Mouse (Mus musculus): ENCODE results near the gene Gtf2h4. TPM values are rescaled to one million over a fixed set of nuclear protein-coding genes. Genes with fewer than 3 reads are reported as not detected.
A peak's percentile ranks its signal among the peaks of the same experiment; 100 is the strongest.

Gene Gtf2h4
- polyA plus RNA-seq, 1 experiment from 2014 or later = 25.7 TPM

DNA sequence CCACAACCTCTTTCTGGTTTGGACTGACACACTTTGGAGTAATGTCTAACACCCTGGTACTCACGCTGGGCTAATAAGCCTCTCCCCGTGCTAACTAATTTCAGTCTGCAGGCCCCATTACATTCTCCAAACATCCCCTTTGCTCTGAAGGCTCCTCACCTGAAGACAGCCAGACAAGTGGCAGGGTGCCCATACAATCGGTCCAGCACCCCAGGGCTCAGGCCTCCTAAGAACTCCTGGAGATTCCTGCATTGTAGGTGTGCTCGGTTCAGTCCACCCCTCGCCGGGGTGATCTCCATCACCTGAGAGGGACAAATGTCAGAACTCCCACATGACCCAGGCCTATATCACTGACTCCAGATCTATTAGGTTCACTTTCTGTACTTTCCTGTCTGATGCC lies 1.0 kb downstream of the Gtf2h4 start:
- no peaks in the 10 kb centered on the region for H3K27me3 ChIP-seq (replicated peaks)
- no peaks in the 10 kb centered on the region for H3K9me3 ChIP-seq
- H3K4me1 ChIP-seq = peaks cover 14% of the 10 kb centered on the region
- H3K4me3 ChIP-seq = peak overlapping the region; percentile 87; the same call in 1 of the 2 replicates
- peaks cover 26% of the 10 kb centered on the region for H3K36me3 ChIP-seq
- 85% methylated on average over 6 of the region's 6 CpGs for WGBS
- H3K9ac ChIP-seq = no peak overlapping the region; the same call in 1 of the 2 replicates
- peak overlapping the region; percentile 92 for H3K4me2 ChIP-seq
- no peak for ATAC-seq (ENCODE audit: extremely low read depth, insufficient number of reproducible peaks, low FRiP score, low TSS enrichment)
- H3K27ac ChIP-seq (replicated peaks) = no peak overlapping the region

DNA sequence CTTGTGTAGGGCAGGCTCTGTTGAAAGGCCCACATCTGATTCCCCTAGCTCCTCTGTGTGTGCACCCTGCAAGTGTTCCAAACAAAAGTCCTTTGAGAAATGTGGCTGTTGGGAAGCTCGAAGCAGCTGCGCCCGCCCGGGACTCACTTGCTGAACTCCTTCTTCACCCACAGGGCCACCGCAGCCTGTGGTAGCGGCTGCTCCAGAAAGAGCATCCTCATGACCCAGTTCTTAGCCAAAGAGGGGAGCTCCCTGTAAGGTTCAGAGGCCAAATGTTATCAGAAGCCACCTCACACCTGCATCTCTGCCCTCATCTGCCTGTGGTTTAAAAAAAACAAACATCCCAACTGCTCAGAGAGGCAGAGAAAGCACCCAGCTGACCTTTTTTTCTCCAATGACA lies 1.7 kb downstream of the Gtf2h4 start:
- Histone ChIP-seq H3K36me3 (peaks cover 26% of the 10 kb centered on the region), H3K4me2 (no peak overlapping the region), H3K4me3 (no peak overlapping the region), H3K9ac (no peak overlapping the region), H3K4me1 (peaks cover 16% of the 10 kb centered on the region), H3K27ac (replicated peaks) (no peak overlapping the region), H3K9me3 (no peaks in the 10 kb centered on the region), H3K27me3 (replicated peaks) (no peaks in the 10 kb centered on the region)
- WGBS = 86% methylated on average over 6 of the region's 6 CpGs
- ATAC-seq (ENCODE audit: extremely low read depth, insufficient number of reproducible peaks, low FRiP score, low TSS enrichment) = no peak

DNA sequence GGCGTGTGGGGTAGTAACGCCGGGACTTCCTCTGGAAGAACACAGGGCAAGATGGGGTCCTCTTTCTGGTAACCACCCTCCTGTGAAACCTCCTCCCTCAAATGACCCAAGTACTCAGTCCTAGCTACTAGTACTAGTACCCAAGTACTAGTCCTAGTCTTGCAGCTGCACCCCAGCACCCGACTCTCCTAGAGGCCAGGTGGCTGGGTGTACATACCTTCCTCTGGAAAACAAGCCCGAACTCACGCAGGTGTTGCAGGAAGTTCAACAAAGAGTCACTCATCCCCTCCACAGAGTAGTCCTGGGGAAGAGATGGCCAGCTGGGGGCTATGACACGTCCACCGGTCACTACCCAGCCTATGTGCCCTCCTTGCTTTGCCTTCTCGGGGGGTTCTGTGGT lies 3.8 kb downstream of the Gtf2h4 start:
- Histone ChIP-seq H3K36me3 (peaks cover 35% of the 10 kb centered on the region), H3K9me3 (no peaks in the 10 kb centered on the region), H3K27ac (replicated peaks) (no peak overlapping the region), H3K9ac (no peak overlapping the region), H3K4me2 (no peak overlapping the region), H3K27me3 (replicated peaks) (no peaks in the 10 kb centered on the region), H3K4me3 (no peak overlapping the region), H3K4me1 (peaks cover 26% of the 10 kb centered on the region)
- 89% methylated on average over 9 of the region's 9 CpGs for WGBS
- no peak for ATAC-seq (ENCODE audit: extremely low read depth, insufficient number of reproducible peaks, low FRiP score, low TSS enrichment)

DNA sequence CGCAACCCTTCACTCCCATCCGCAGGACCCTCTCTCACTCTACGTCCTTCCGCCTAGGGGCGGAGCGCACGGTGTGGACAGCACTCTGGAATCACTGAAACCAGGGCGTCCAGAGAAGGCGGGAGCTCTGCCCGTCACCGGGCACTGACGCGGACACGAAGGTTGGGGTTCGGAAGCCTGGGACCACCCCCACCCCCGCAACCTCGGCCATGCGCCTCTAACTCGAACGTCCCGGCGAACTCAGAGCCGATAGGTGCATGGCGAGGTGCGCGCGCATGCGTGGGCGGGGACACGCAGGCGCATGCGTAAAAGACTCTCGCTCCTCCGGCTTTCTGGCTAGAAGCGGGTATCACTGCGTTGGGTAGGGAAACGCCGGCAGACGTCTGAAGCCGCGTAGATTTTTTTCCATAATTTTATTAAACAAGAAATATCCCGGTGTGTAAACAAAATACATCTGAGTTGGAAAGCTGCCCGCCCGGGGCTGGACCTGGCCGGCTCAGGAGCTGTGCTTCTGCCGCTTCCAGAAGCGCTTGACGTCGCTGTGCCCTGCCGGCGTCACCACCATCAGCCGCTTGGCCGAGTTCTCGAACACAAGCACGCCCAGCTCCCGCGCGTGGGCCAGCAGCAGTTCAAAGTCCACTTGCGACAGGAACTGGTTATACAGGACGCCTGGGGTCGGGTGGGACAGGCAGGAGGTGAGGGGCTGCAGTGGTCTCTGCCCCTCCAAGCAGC lies 6.0 kb downstream of the Gtf2h4 start, which contains the start of gene Vars2:
Gene Vars2 (minus strand): TSS at position 259 of the 732 bp plus-strand sequence.
- H3K27me3 ChIP-seq (replicated peaks) = no peaks in the 10 kb centered on the region
- H3K9ac ChIP-seq = peak within 1 kb of the TSS; percentile 95
- no peaks in the 10 kb centered on the region for H3K9me3 ChIP-seq
- peaks cover 19% of the 10 kb centered on the region for H3K4me1 ChIP-seq
- H3K27ac ChIP-seq (replicated peaks) = peak within 1 kb of the TSS; percentile 84
- peak within 1 kb of the TSS; percentile 85 for H3K4me3 ChIP-seq
- peak within 1 kb of the TSS; percentile 97 for H3K4me2 ChIP-seq
- H3K36me3 ChIP-seq = peaks cover 54% of the 10 kb centered on the region
- ATAC-seq (ENCODE audit: extremely low read depth, insufficient number of reproducible peaks, low FRiP score, low TSS enrichment) = peak; percentile 74
- WGBS = under 1% methylated on average over 61 of the region's 61 CpGs

DNA sequence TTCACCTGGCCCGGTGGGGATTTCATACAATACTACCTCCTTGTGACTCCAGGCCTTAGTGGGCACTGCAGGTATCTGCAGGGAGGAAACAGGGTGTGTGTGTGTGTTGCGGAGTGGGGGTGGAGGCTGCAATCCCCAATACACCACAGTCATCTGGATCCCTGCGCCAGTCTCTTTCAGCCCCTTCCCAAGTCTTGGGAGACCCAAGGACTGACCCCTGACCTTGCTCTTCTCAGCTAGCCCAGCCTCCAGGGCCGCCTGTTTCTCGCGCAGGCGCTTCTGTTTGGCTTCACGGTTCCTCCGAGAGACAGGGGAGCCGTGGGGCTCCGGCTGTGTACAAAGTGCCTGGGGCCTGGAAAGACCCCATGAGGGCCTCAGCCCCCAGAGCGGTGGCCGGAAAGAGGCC lies 6.7 kb downstream of the Gtf2h4 start:
- 3% methylated on average over 13 of the region's 13 CpGs for WGBS
- no peaks in the 10 kb centered on the region for H3K9me3 ChIP-seq
- ATAC-seq (ENCODE audit: extremely low read depth, insufficient number of reproducible peaks, low FRiP score, low TSS enrichment) = peak; percentile 0; the same call in 1 of the 2 replicates
- H3K9ac ChIP-seq = peak overlapping the region; percentile 95
- no peaks in the 10 kb centered on the region for H3K27me3 ChIP-seq (replicated peaks)
- H3K4me3 ChIP-seq = peak overlapping the region; percentile 85
- H3K4me1 ChIP-seq = peaks cover 19% of the 10 kb centered on the region
- peak overlapping the region; percentile 97 for H3K4me2 ChIP-seq
- peaks cover 56% of the 10 kb centered on the region for H3K36me3 ChIP-seq
- H3K27ac ChIP-seq (replicated peaks) = peak overlapping the region; percentile 84

DNA sequence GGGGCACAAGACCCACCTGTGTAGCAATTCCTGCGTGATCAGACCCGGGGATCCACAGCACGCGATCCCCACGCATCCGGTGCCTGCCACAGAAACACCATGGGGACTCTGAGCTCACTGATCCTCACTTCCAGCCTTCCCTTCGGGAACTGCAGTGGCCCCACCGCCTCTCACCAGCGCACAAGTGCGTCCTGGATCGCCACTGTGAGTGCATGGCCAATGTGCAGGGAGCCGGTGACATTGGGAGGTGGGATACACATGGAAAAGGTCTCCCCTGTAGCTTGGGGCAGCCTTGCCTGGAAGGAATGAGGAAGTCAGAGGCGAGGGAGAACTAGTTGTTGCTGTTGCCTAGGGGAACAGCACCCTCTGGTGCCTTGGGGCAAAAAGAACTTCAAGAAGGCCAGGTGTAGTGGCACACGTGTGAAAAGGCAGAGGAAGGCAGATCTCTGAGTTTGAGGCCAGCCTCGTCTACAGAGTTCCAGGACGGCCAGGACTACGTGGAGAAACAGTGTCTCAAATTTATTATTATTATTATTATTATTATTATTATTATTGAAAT lies 7.5 kb downstream of the Gtf2h4 start:
- 75% methylated on average over 17 of the region's 17 CpGs for WGBS
- Histone ChIP-seq H3K27ac (replicated peaks) (no peak overlapping the region), H3K9me3 (no peaks in the 10 kb centered on the region), H3K4me2 (peak overlapping the region; percentile 97), H3K4me3 (no peak overlapping the region), H3K36me3 (peaks cover 59% of the 10 kb centered on the region), H3K27me3 (replicated peaks) (no peaks in the 10 kb centered on the region), H3K4me1 (peaks cover 19% of the 10 kb centered on the region), H3K9ac (peak overlapping the region; percentile 95)
- ATAC-seq (ENCODE audit: extremely low read depth, insufficient number of reproducible peaks, low FRiP score, low TSS enrichment) = no peak

DNA sequence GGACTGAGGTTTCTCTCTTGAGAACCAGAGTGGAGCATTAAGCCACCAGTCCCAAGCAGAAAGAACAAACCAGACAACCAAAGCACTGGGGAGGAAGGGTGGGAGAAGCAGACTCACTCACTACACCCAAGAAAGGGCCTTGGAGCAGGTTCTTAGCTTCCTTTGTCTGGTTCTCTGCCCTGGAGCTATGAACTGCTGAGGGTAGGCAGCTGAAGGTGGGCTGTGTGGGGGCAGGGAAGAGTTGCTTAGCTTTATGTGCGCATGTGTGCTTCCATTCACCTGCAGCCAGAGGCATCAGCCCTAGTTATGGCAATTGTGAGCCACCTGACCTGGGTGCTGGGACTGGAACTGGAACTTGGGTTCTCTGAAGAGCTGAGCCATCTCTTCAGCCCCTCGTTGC lies 20.5 kb downstream of the Gtf2h4 start:
- H3K4me3 ChIP-seq = no peak overlapping the region
- H3K4me2 ChIP-seq = no peak overlapping the region
- no peak overlapping the region for H3K9ac ChIP-seq
- H3K27ac ChIP-seq (replicated peaks) = no peak overlapping the region
- peaks cover 33% of the 10 kb centered on the region for H3K36me3 ChIP-seq
- H3K4me1 ChIP-seq = no peaks in the 10 kb centered on the region
- WGBS = 70% methylated on average over 2 of the region's 2 CpGs
- H3K27me3 ChIP-seq (replicated peaks) = no peaks in the 10 kb centered on the region; the same call in 1 of the 2 replicates
- H3K9me3 ChIP-seq = no peaks in the 10 kb centered on the region
- no peak for ATAC-seq (ENCODE audit: extremely low read depth, insufficient number of reproducible peaks, low FRiP score, low TSS enrichment)

DNA sequence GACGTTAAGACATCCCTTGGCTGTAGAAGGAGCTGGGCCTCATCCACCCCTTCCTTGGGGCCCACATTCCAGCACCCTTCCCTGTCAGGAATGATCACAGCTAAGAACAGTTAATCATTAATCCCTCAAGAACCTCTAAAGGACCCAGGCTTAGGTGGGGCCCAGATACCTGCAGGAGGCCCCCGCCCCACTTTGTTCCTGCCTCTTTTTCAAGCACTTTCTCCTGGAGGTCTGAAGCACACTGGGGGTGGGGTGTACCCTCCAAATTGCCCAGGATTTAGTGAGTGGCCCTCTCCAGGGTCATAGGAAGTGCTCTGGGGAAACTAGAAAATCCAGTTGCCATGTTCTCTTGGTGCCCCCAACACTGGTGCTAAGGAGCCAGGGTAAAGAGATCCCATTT lies 24.1 kb downstream of the Gtf2h4 start:
- 67% methylated on average over 2 of the region's 2 CpGs for WGBS
- Histone ChIP-seq H3K4me2 (no peak overlapping the region), H3K9me3 (no peaks in the 10 kb centered on the region), H3K4me1 (no peaks in the 10 kb centered on the region), H3K36me3 (no peaks in the 10 kb centered on the region), H3K27me3 (replicated peaks) (peaks cover 16% of the 10 kb centered on the region), H3K27ac (replicated peaks) (no peak overlapping the region), H3K9ac (no peak overlapping the region), H3K4me3 (no peak overlapping the region)
- no peak for ATAC-seq (ENCODE audit: extremely low read depth, insufficient number of reproducible peaks, low FRiP score, low TSS enrichment)

DNA sequence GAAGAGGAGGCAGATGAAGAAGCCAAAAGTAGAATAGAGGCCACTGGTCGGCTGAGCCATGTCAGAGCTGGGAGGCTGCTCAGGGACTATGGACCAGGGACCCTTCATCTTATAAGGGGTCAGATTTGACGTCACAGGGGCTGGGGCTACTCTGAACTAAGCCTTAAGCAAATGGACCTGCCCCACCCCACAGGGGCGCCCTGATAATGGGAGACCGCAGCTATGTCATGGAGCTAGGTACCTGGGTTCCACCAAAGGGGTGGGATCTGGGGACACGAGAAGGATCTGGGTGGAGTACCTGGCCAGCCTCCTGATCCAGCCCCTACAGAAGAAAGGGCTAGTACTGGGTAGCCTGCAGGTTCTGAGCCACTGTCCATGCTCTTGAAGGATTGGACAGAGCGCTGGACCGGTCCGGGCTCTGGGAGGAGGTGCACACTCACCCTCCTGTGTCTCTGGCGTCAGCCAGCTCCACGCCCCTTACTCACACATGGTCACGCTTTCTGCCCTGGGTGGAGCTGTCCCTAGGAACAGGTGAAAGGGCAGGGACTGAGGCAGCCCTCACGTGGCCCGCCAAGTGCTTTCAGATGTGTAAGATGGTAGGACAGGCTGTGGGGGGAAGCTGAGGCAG lies 29.8 kb downstream of the Gtf2h4 start, which contains the start of gene Mucl3:
Gene Mucl3 (minus strand): TSS at position 87 of the 628 bp plus-strand sequence.
- no peaks in the 10 kb centered on the region for H3K36me3 ChIP-seq
- H3K4me3 ChIP-seq = no peak within 1 kb of the TSS
- peaks cover 10% of the 10 kb centered on the region for H3K4me1 ChIP-seq
- H3K27ac ChIP-seq (replicated peaks) = no peak within 1 kb of the TSS
- 64% methylated on average over 13 of the region's 13 CpGs for WGBS
- no peak within 1 kb of the TSS for H3K4me2 ChIP-seq
- H3K9ac ChIP-seq = no peak within 1 kb of the TSS
- no peak for ATAC-seq (ENCODE audit: extremely low read depth, insufficient number of reproducible peaks, low FRiP score, low TSS enrichment)
- H3K27me3 ChIP-seq (replicated peaks) = peaks cover 40% of the 10 kb centered on the region
- no peaks in the 10 kb centered on the region for H3K9me3 ChIP-seq

DNA sequence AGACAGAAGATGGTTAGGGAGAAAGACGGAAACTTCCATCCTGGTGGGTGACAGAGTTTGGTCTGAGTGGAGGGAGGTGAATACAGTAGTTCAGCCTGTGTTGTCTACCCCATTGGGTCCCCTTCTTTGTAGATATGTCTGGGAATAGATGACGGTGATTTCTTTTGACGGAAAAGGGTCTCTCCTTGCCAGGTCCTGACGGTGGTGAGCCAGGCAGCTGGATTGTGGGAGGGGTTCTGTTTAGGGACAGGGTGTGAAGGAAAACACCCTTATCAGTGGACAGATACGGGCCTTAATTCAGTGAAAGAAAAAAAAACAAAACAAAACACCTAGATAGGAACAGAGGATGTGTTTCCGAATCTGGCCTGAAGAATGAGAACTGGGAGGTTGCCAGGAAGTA lies 34.2 kb downstream of the Gtf2h4 start:
- Histone ChIP-seq H3K4me3 (peak overlapping the region; percentile 33), H3K27me3 (replicated peaks) (peaks cover 41% of the 10 kb centered on the region), H3K4me1 (peaks cover 23% of the 10 kb centered on the region), H3K9ac (peak overlapping the region; percentile 52), H3K9me3 (no peaks in the 10 kb centered on the region), H3K36me3 (no peaks in the 10 kb centered on the region), H3K4me2 (peak overlapping the region; percentile 64), H3K27ac (replicated peaks) (peak overlapping the region; percentile 84)
- WGBS = 28% methylated on average over 6 of the region's 6 CpGs
- ATAC-seq (ENCODE audit: extremely low read depth, insufficient number of reproducible peaks, low FRiP score, low TSS enrichment) = no peak

DNA sequence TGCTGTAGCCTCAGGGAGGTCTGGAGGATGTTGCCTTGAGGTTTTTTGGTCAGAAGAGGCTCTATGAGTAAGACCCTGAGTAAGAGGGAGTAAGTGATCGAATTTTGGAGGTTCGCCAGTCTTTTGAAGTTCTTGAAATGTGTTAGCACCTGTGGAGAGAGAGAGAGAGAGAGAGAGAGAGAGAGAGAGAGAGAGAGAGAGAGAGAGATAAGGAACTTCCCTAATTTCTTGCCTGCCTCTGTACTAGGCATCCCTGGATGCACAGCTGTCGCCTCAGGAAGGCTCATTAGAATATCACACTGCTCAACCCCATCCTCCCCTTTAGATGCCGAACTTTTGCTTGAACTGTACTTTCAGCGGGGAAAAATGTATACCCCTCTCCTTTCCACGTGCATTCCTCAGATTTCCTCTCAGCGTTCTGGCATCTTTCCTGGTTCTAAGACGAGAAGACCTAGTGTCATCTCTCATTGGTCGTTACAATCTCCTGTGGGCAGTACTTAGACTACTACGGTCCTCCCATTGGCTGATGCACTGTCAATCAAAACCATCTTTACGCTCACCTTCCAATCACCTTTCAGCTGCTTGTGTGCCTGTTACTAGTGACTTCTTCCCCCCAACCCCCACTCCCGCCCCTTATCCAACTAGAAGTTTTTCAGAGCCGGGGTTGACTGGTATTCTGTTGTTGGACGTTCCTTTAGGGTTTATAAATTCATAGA lies 34.9 kb downstream of the Gtf2h4 start:
- H3K27ac ChIP-seq (replicated peaks) = peak overlapping the region; percentile 84
- H3K9ac ChIP-seq = peak overlapping the region; percentile 52; the same call in 1 of the 2 replicates
- H3K4me2 ChIP-seq = peak overlapping the region; percentile 64
- H3K36me3 ChIP-seq = no peaks in the 10 kb centered on the region
- peaks cover 25% of the 10 kb centered on the region for H3K4me1 ChIP-seq
- H3K27me3 ChIP-seq (replicated peaks) = peaks cover 34% of the 10 kb centered on the region
- H3K4me3 ChIP-seq = peak overlapping the region; percentile 33
- peak; percentile 79 for ATAC-seq (ENCODE audit: extremely low read depth, insufficient number of reproducible peaks, low FRiP score, low TSS enrichment)
- no peaks in the 10 kb centered on the region for H3K9me3 ChIP-seq
- 14% methylated on average over 14 of the region's 14 CpGs for WGBS

All from heart, embryonic 13.5 days (tissue).